Mouse (Mus musculus): ENCODE results near the gene Gm10024. TPM values are rescaled to one million over a fixed set of nuclear protein-coding genes. Genes with fewer than 3 reads are reported as not detected.

Gm10024 gene
- polyA plus RNA-seq (2012; rRNA removed): not detected in 2 replicates

DNA sequence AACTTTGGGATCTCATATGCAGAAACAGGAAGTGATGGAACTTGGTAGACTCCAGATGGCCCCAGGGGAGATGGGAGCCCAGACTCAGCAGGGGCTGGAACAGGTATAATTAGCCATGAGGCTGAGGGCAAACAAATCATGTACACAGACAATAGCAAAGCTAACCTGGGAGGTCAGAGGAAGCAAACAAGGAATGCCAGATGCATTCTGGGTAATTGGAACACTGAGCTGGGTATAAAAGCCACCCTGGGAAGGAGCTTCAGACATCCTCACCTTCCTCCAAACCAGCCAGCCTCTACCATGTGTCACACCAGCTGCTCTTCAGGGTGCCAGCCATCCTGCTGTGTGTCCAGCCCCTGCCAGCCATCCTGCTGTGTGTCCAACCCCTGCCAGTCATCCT lies at the start of gene Gm10024:
TSS of gene Gm10024 (plus strand) at position 301 of the 400 bp plus-strand sequence.

GRCm38 (mm10) chr10:77685895-77686664 lies 25.2 kb upstream of the Gm10024 start, which contains the start of gene Tspear:
TSS of gene Tspear (plus strand) at chr10:77686569.

DNA sequence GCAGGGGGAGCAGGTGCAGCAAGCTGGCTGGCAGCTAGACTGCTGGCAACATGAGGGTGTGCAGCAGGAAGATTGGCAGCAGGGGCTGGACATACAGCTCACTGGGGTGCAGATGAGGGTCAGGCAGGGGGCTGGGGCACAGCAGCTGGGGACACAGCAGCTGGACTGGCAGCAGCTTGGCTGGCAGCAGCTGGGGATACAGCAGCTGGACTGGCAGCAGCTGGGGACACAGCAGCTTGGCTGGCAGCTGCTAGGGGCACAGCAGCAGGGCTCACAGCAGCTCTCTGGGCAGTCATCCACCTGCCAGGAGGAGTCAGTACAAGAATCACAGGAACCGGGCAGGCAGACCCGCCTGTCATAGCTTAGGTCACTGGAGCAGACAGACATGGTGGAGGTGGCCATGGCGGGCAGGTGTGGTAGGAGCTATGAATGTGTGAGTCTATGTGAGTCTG lies 20.9 kb upstream of the Gm10024 start, which contains the start of gene Gm19402:
TSS of gene Gm19402 (minus strand) at position 402 of the 452 bp plus-strand sequence.

GRCm38 (mm10) chr10:77697133-77697532 lies 14.1 kb upstream of the Gm10024 start, which contains the start of gene Gm9508:
TSS of gene Gm9508 (minus strand) at chr10:77697233.

GRCm38 (mm10) chr10:77706326-77706725 lies 4.9 kb upstream of the Gm10024 start, which contains the start of gene Gm10272:
TSS of gene Gm10272 (plus strand) at chr10:77706626.

DNA sequence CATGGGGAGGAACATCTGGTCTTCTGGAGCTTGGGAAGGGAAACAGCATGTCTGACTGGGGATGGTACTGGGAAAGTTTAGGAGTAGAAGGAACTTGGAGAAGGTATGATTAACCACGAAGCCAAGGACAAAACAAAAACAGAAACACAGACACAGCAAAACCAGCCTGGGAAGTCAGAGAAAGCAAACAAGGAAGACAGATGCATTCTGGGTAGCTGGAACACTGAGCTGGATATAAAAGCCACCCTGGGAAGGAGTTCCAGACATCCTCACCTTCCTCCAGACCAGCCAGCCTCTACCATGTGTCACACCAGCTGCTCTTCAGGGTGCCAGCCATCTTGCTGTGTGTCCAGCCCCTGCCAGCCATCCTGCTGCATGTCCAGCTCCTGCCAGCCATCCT lies 4.2 kb downstream of the Gm10024 start, which contains the start of gene Gm10142:
TSS of gene Gm10142 (plus strand) at position 301 of the 400 bp plus-strand sequence.

GRCm38 (mm10) chr10:77720299-77720698 lies 9.0 kb downstream of the Gm10024 start, which contains the start of gene Krtap12-1:
TSS of gene Krtap12-1 (plus strand) at chr10:77720599.

DNA sequence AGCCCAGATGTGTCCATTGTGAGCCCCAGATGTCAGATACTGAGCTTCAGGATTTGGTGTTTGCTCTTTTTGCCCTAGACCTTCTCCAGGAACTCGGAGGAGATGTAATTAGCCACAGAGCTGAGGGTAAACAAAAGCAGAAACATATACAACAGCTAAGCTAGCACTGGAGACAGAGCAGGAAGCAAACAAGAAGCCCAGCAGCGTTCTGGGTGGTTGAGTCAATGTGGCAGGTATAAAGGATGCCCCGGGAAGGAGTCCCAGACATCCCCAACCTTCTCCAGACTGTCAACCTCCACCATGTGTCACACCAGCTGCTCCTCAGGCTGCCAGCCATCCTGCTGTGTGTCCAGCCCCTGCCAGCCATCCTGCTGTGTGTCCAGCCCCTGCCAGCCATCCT lies 14.9 kb downstream of the Gm10024 start, which contains the start of gene Gm10100:
TSS of gene Gm10100 (plus strand) at position 301 of the 400 bp plus-strand sequence.

GRCm38 (mm10) chr10:77741924-77742688 lies 30.8 kb downstream of the Gm10024 start, which contains the start of gene Gm18596:
TSS of gene Gm18596 (minus strand) at chr10:77742638.

GRCm38 (mm10) chr10:77751254-77751653 lies 40.0 kb downstream of the Gm10024 start, which contains the start of gene Gm9736:
TSS of gene Gm9736 (minus strand) at chr10:77751354.

DNA sequence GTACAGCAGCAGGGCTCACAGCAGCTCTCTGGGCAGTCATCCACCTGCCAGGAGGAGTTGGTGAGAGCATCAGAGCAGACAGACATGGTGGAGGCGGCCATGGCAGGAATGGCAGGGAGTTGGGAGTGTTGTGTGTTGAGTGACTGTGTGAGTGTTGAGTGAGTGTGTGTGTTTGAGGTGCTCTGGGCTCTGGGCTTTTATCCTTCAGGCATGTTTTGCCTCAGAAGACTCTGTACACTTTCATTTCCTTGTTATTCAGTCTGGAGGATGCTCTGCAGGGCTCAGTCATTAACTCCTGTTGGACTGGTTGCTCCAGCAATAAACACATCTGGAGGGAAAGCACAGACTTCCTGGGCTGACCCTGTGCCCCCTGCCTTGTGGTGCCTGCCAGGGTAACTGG lies 48.3 kb downstream of the Gm10024 start, which contains the start of gene Gm3233:
TSS of gene Gm3233 (minus strand) at position 101 of the 400 bp plus-strand sequence.

Other genes starting within 250 kb of the Gm10024 start
- 35.5 and 67.5 TPM in 2 replicates for gene Fam207a, start 195.7 kb upstream of the Gm10024 start, polyA plus RNA-seq (2012; rRNA removed)
- gene Itgb2, start 181.2 kb upstream of the Gm10024 start, polyA plus RNA-seq (2012; rRNA removed): 1.3 and 1.8 TPM in 2 replicates
- 66.2 and 75.4 TPM in 2 replicates for gene Pttg1ip, start 129.7 kb upstream of the Gm10024 start, polyA plus RNA-seq (2012; rRNA removed)
- 343 and 431 TPM in 2 replicates for gene Sumo3, start 105.4 kb upstream of the Gm10024 start, polyA plus RNA-seq (2012; rRNA removed)
- gene Gm49325, start 105.3 kb upstream of the Gm10024 start, polyA plus RNA-seq (2012; rRNA removed): 75.0 and 115 TPM in 2 replicates
- 58.8 and 134 TPM in 2 replicates for gene Ube2g2, start 89.2 kb upstream of the Gm10024 start, polyA plus RNA-seq (2012; rRNA removed)
- 0.92 and 1.3 TPM in 2 replicates for gene Tspear, start 24.9 kb upstream of the Gm10024 start, polyA plus RNA-seq (2012; rRNA removed)
- not detected in 2 replicates for gene Gm19402, start 20.7 kb upstream of the Gm10024 start, polyA plus RNA-seq (2012; rRNA removed)
- not detected in 2 replicates for gene Gm9508, start 14.2 kb upstream of the Gm10024 start, polyA plus RNA-seq (2012; rRNA removed)
- not detected in 2 replicates for gene Gm10272, start 4.8 kb upstream of the Gm10024 start, polyA plus RNA-seq (2012; rRNA removed)
- gene Gm10142, start 4.3 kb downstream of the Gm10024 start, polyA plus RNA-seq (2012; rRNA removed): not detected in 2 replicates
- gene Krtap12-1, start 9.1 kb downstream of the Gm10024 start, polyA plus RNA-seq (2012; rRNA removed): not detected in 2 replicates
- not detected in 2 replicates for gene Gm10100, start 15.0 kb downstream of the Gm10024 start, polyA plus RNA-seq (2012; rRNA removed)
- not detected in 2 replicates for gene Gm18596, start 31.2 kb downstream of the Gm10024 start, polyA plus RNA-seq (2012; rRNA removed)
- gene Gm9736, start 39.9 kb downstream of the Gm10024 start, polyA plus RNA-seq (2012; rRNA removed): not detected in 2 replicates
- not detected in 2 replicates for gene Gm3233, start 48.2 kb downstream of the Gm10024 start, polyA plus RNA-seq (2012; rRNA removed)
- gene Gm3238, start 59.9 kb downstream of the Gm10024 start, polyA plus RNA-seq (2012; rRNA removed): not detected in 2 replicates
- not detected in 2 replicates for gene Gm7138, start 65.5 kb downstream of the Gm10024 start, polyA plus RNA-seq (2012; rRNA removed)
- gene Gm3250, start 71.1 kb downstream of the Gm10024 start, polyA plus RNA-seq (2012; rRNA removed): not detected in 2 replicates
- gene Gm7137, start 76.7 kb downstream of the Gm10024 start, polyA plus RNA-seq (2012; rRNA removed): not detected in 2 replicates
- gene Gm9639, start 83.6 kb downstream of the Gm10024 start, polyA plus RNA-seq (2012; rRNA removed): not detected in 2 replicates
- gene Gm19668, start 87.7 kb downstream of the Gm10024 start, polyA plus RNA-seq (2012; rRNA removed): not detected in 2 replicates
- gene Gm9507, start 100.4 kb downstream of the Gm10024 start, polyA plus RNA-seq (2012; rRNA removed): 0.08 TPM in 1 of 2 replicates, not detected in the other
- gene Gm2696, start 103.2 kb downstream of the Gm10024 start, polyA plus RNA-seq (2012; rRNA removed): not detected in 2 replicates
- gene Krtap10-4, start 115.6 kb downstream of the Gm10024 start, polyA plus RNA-seq (2012; rRNA removed): not detected in 2 replicates
- not detected in 2 replicates for gene Krtap10-10, start 124.5 kb downstream of the Gm10024 start, polyA plus RNA-seq (2012; rRNA removed)
- gene Gm36176, start 135.3 kb downstream of the Gm10024 start, polyA plus RNA-seq (2012; rRNA removed): not detected in 2 replicates
- 0.06 TPM in 1 of 2 replicates, not detected in the other for gene Gm10318, start 141.4 kb downstream of the Gm10024 start, polyA plus RNA-seq (2012; rRNA removed)
- gene Gm3285, start 150.5 kb downstream of the Gm10024 start, polyA plus RNA-seq (2012; rRNA removed): not detected in 2 replicates
- 2.4 and 3.4 TPM in 2 replicates for gene Lrrc3, start 191.1 kb downstream of the Gm10024 start, polyA plus RNA-seq (2012; rRNA removed)